Mouse (Mus musculus) layer of hippocampus, adult 8-10 months (tissue): ENCODE data around the gene Ift172. TPM values are rescaled to one million over a fixed set of nuclear protein-coding genes. Genes with fewer than 3 reads are reported as not detected.

Source experiments
- DNase-seq, 2 experiments: peaks; one replicate each; pipeline ENCODE4 v3.0.0; 2022; ENCODE audit warnings: low spot score in 2 of 2
- total RNA-seq, 4 experiments: library from RNA; stranded (reverse); gene quantifications; 2 replicates each; pipeline ENCODE4 v1.2.4; 2022

The Ift172 gene
- 100 to 1,000 TPM in 1 of 4 experiments, 10 to 100 TPM in 3; 74.6 to 128 (median 85.9) TPM for total RNA-seq

DNA sequence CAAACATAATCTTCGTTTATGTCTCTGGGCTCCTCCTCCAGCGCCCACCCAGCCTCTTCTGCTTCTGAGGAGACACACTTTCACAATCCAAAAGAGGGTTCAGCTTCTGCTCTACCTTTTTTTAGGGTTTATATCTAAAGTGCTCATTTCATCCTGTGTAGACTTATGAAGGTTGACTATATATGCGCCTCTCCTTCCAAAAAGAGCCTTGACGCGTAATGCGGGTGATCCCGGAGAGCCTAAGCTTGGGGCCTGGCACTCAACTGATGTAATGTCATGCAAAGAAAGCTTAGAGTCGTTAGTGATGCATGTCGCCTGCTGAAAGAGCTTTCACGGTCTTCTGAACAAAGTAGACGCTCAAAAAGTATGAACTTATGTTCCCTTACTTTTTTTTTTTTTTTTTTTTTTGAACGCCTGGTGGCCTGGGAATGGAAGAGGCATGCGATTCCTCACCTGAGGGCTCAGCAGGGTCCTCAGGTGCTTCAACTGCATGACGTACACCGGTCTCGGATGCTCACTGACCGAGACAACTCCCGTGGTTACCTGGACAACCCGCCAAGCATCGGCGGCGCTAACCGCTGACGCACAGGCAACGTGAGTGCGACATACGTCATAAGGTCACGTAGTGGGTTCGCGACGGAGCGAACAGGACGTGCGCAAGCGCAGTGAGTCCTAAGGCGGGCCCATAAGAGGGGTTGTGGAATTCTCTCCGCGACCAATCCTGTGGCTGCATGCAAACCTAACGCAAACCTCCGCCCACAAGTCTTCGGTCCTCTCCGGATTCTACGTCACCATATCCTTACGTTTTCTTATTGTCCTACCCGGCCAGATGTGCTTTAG lies at the start of gene Ift172:
Gene Ift172 (minus strand): TSS at position 596 of the 840 bp plus-strand sequence.
- DNase-seq = peak; percentile 96 to 97

DNA sequence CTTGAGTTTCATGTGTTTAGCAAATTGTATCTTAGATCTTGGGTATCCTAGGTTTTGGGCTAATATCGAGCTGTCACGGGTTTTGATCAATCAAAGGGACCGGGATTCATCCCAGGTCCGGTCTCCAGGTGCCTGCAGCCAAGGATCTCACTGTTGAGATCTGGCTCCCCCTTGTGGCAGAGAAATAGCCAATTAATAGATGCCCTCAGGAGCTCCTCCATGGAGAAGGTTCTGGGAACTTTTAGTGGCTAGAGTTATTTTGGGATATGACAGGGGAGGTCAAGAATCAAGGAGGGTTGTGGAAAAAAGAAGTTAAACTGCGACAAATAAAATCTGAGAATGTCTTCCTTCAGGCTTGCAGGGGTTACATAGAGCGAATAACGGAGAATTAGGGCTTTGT lies 37.3 kb upstream of the Ift172 start:
- peak; percentile 23 to 58 for DNase-seq

DNA sequence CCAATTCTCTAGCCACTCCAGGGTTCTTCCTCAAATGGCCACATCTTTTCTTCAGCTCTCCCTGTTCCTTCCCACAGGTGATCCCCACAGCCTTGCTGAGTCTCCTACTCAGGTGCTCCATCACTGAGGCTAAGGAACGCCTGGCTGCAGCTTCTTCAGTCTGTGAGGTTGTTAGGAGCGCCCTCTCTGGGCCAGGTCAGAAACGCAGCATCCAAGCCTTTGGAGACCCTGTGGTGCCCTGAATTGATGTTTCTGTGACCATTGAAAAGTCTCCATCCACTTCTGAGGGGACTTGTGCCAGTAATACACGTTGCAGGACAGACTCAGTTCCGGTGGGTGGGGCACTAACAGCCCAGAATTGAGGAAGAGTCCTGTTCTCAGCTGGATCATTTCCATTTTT lies 35.9 kb upstream of the Ift172 start:
- DNase-seq = no peak

DNA sequence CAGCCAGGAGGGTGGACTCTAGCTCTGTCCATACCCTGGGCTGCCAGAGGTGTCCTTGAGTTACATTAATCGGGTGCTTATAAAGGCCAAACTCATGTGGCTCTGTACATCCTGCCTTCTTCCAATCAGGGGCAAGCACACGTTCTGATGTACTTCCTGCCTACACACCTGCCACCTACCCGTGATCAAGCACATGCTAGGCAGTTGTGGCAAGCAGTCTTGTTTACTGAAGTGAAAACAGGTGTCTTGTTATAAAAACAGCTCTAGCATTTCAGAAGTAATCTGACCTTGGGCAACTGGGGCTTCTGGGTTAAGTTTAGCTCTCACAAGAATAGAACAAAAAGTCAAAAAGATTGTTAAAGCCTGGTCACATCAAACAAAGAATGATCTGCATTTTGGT lies 33.2 kb upstream of the Ift172 start:
- DNase-seq = no peak

DNA sequence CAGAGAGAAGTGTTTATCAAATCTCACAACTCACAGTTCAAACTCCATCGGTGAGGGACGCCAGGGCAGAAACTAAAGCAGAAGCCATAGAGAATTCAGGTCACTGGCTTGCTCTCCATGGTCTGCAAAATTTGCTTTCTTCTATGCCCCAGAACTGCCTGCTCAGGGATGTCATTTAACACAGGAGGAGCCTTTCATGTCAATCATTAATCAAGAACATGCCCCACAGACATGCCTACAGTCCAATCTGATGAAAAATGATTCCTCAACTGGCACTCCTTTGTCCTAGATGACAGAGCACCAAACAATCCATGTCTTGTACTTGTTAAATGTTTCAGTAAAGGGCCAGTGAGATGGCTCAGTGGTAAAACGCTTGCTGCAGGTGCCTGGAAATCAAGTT lies 31.9 kb upstream of the Ift172 start:
- no peak for DNase-seq

DNA sequence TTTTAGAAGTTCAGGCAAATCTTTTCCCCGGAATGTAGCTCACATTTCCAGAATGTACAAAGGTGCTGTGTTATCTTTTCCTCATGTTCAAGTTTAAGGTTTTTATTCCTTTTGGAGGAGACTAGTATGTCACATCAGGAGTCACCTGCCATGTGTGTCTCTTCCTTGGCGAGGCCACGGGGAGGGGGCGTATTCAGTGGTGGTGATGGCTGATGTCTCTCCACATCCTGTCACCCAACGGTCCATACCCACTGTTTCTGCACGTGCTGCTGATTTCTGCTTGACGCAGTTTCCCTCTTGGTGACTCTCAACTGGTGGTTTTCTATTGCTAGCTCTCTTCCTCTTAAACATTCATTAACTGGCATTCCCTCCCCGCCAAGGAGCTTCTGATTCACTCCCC lies 21.9 kb upstream of the Ift172 start:
- no peak for DNase-seq

DNA sequence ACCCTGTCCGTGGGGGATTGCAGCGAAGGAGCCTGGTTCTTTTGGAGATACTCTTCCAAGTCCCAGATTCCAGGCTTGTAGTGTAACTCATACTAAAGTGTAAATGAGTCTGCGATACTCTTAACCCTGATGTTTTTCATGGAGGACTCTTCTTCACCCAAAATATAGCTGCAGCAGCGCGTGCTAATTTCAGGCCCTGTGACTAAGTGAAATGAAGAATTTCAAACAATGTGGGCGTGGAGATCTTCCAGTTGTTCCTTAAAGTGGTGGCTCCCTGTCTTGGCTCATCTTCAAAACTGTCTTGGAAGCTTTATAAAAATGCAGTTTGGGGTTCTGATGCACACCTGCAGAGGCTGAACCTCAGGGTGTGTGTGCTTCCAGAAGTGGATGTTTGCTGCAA lies 12.2 kb upstream of the Ift172 start:
- DNase-seq = no peak

DNA sequence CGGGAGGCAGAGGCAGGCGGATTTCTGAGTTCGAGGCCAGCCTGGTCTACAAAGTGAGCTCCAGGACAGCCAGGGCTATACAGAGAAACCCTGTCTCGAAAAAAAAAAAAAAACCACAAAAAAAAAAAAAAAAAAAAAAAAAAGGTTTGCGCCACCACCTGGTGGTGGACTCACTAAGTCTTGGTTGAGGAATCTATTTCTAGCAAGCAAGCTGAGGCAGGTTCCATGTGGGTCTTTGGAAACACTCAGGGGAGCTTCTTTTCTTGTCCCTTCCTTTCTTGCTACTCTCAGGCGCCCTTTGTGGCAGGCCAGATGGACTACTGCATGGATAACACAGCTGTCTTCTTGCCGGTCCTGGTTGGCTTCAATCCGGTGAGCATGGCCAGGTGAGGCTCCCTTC lies 10.9 kb upstream of the Ift172 start:
- no peak for DNase-seq

DNA sequence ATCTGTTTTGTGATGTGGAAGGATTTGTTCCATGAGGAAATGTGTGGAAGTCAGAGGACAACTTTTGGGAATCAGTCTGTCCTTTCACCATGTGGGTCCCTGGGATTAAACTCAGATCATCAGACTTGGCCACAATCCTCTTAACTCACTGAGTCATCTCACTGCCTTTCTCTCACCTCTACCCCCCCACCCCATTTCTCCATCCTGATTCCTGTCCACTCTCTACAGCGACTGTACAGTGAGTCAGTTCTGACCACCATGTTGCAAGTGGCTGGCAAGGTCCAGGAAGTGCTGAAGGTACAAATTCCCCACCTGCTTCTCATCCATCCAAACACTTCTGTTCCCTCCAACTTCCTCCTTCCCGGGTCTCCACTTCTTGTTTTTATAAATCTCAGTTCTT lies 7.6 kb upstream of the Ift172 start:
- DNase-seq = no peak

DNA sequence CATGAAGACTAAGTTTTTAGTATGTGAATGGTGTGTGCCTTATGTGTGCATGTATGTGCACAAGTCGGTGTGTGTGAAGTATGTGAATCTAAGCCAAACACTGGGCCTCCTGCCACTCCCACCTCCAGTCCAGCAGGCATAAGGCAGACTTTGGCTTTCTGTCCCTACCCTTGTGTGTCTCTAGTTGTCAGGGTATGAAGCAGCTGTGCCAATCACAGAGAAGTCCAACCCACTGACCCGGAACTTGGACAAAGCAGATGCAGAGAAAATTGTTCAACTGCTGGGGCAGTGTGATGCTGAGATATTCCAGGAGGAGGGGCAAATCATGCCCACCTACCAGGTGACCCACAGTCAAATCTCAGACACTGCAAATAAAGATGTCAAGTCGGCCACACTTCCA lies 7.1 kb upstream of the Ift172 start:
- no peak for DNase-seq

DNA sequence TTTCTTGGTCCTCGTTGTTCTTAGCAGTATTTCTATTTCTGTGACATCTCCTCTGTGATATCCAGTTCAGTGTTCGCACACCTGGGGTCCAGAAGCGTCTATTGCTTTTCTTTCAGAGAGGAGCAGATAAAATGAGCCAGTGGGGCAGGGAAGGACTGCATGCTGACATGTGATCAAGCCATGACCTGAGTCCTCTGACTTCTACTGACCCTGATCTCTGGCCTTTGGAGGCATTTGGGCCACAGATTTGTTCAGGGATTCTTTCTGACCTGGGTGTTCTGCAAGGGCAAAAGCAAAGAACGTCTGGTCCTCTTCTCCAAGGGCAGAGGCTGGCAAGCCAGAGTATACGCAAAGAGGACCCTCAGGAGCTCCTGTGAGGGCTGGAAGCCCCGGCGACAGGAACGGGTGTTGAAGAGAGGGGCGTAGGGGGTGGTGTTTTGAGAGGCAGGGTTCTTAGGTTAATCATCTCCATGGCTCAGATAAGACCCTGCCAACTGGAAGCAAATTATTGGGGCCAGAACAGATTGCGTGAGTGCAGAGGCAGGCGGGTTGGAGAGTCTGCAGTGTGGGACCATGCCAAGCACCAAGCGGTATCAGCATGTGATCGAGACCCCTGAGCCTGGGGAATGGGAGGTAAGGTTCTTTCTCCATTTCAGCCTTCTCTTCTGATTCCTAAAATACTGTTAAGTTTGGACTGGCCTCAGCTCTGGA lies 6.3 kb upstream of the Ift172 start, which contains the start of gene Gckr:
Gene Gckr (plus strand): TSS at position 397 of the 711 bp plus-strand sequence.
- no peak for DNase-seq

DNA sequence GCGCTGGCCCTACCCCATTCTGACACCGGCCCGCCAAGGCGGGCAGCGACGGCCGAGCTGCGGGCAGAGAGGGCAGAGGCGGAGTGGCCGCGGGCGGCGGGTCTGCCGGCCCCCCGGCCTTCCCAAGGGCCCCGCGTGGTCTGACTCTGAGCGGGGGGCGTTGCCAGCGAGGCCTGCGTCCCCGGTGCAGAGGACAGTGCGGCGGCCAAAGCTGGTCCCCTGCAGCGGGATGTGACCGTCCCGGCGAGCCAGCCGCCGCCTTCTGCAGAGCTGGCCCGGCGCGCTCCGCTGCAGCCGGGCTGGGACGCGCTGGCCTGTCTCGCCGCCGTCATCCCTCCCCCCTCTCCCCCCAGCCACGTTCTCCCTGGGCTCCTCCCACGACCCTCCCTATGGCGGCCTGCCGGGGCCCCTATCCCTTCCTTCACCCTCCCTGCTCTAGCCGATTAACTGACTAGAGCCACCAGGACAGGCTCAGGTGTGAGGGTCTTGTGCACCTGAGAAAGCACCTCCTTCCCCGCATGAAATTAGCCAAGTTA lies 4.8 kb upstream of the Ift172 start, which contains the start of gene Fndc4:
Gene Fndc4 (minus strand): TSS at position 475 of the 536 bp plus-strand sequence.
- peak; percentile 35 to 48 for DNase-seq

DNA sequence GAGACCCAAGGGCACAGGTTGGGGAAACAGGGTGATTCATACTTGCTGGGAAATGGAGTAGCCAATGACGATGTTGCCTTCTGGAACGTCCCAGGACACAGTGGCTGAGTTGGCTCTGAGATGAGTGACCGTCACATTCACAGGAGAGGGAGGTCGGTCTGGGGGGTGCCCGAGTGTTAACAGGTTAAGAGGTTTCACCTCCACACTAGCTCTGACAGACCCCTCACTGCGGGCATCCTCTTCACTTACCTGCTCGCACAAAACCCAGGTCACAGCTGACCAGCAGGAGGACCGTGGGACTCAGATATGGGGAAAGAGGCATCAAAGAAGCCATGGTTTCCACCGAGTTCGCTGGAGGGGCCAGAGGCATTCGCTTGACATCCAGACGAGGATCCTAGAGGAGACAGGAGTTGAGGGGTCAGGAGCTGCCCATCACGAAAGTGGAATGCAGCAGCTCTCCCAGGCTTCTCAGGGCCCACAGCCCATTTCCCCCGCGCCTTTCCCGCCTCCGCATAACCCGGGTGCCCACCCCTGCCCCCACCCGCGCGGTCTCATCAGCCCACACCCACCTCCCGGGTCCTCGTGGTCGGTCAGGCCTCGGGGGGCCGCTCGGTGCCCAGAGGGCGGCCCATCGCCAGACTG lies 4.2 kb upstream of the Ift172 start:
- DNase-seq = no peak

DNA sequence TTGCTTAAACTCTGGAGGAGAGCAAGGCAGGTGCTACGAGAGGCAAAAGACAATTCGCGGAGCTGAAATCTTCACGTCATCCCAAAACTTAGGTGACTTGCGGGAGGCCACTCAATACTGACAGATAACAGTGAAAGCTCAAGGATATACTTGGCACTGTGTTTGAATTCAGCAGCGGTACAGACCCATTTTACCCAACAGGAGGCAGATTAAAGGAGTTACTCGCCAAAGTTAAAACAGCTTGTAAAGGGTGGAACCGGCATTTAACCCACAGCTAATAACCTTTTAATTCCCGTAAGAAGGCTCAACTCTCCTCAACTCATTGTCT lies 409 bp upstream of the Ift172 start:
- DNase-seq = no peak

DNA sequence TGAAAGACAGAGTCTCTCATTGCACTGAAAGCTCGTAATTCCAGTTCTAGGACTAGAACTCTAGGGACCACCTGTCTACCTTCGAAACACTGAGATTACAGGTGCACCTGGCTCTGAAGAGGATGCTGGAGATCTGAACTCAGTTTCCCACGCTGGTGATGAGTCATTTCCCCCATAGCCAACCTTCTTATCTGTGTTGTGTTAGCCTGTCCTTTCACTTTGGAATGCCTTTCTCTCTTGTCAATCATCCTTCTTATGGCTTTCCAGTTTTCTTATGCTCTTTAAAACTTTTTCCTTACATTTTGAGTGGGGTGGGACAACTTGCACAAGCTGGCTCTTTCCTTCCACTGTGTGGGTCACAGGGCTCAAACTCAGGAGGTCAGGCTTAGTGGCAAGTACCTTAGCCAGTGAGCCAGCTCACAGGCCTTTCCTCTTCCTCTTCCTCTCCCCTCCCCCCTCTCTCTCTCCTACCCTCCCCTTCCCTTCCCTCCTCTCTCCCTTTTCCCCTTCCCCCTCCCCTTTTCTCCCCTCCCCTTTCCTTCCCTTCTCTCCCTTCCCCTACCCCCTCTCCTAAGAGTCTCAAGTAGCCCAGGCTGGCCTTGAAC lies 1.2 kb downstream of the Ift172 start:
- no peak for DNase-seq

DNA sequence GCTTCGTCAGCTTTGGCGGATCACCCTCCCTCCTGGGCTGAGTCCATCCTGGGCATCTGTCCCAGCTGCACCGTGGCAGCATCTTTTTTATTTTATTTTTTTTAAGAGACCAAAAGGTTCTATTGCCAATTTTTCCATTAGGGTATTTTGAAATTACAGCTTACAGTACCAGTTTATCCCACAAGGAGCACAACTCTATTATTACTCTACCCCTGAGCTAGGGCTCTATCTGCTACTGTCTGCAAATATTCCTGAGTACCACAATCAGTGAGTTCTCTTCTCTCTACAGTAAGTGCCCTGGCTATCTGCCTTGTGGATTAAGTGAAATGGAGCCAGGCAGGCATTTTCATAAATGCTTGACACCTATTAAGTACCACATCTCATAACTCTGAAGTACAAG lies 2.3 kb downstream of the Ift172 start:
- DNase-seq = no peak

DNA sequence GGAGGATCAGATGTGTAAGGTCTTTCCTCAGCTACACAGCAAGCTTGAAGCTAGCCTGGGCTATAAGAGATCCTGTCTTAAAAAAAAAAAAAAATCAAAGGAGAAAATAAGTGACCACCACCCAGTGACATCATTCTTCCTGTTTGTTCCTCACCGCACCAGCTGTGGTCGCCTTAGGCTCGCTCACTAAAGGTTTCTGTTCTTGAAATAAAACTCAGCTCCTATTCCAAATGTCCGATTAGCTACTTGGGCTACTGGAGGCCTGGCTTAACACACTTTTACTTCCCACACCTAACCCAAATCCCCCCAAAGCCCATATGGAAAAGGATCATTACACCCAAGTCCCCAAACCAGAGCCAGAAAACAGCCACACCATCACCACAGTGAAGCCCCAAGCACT lies 2.7 kb downstream of the Ift172 start:
- no peak for DNase-seq

DNA sequence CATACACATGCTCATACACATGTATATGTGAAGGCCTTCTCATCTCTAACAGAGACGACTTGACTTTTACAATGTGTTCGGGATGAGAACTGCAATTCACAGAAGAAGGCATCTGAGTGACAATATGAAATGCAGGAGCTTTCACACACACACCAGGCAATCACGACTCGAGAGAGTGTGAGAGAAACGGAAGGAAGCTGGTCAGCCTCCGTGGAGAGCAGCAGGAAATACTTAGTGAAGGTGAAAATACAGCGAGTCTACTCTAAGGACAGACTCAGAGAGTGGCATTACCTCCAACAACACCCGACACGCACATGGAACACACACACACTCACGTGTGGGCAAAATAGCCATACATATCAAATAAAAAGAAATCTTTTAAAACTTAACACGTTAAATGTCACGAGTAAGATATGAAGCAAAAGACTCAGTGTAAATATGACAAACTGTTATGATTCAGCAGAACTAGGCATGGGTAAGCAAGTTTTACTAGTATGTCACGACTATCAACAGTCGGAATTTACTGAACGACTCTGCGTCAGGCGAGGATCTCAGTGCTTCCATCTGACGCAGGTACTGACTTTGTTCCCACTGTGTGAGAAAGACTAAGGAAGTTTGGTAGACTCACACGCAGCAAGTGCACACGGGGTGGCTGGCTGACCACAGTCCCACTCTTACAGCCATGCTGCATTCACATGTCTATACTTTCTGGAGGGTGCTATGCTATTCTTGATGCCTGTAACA lies 11.5 kb downstream of the Ift172 start:
- no peak for DNase-seq

DNA sequence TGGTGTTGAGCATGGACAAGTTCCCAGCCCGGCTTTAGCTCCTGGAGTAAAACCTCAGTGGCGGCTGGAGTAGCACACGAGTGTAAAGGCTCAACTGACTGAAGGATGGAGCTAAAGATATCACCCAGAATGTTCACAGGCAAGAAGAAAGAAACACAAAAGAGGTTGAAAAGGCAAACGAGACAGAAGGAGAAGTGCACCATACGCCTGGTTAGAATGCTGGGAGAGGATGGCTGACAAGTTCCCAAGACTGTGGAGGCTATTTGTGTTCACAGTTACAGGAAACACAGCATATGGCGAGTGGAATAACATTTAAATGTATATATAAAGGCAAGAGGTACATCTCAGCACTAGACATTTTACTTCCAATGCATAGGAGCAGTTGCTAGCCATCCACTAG lies 17.9 kb downstream of the Ift172 start:
- DNase-seq = no peak

DNA sequence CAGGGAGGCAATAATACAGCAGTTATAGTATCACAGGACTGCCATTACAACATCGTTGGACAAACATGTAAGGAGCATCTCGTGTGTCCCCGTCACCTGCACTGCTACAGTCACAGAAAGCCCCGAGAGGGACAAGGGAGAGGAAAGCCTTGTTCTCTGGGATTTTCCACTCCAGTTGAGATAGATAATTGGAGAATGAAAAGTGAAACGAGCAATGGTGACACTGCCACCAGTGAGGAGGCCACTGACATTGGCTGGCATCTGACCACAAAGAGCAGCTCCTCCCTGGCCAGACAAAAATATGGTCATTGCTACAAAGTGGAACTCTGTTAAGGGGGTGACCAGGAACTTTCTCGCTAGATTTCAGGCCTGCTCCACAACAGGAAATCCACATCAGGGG lies 23.2 kb downstream of the Ift172 start:
- DNase-seq = no peak

DNA sequence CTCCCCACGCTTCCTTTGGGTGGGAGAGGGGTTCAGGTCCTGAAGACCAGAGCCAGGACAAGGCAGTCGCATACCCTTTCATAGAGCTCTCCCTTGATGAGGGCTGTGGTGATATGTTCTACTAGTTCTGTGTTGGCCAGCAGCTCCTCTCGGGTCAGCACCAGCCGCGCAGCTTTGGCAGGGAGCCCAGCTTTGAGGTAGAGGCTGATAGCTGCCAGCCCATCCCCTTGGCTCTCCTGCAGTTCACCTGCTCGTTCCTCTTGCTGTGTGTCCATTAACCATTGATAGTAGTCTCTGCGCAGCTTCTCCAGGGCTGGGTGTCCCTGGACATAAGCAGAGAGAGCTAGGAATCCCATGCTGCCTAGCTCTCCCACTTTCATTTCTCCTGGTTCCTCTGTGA lies 24.8 kb downstream of the Ift172 start:
- no peak for DNase-seq
